Mouse (Mus musculus) embryonic fibroblast, embryonic 13.5 days (primary cell): Measurements from ENCODE around the gene Chmp6. TPM values are rescaled to one million over a fixed set of nuclear protein-coding genes. Genes with fewer than 3 reads are reported as not detected.

Source experiments
- H3K27ac ChIP-seq: 2 replicates; pipeline ENCODE4 v1.5.1; 2012; ENCODE audit warnings: low read length, control low read depth, inconsistent platforms; ENCODE audit not compliant: insufficient read depth
- H3K4me1 ChIP-seq: 2 replicates; pipeline ENCODE4 v1.6.1; 2011; ENCODE audit warnings: low read length; ENCODE audit not compliant: control insufficient read depth, insufficient read depth
- H3K4me3 ChIP-seq: 2 replicates; pipeline ENCODE4 v1.5.1; 2011; ENCODE audit warnings: mild to moderate bottlenecking, control low read depth, low read length; ENCODE audit not compliant: insufficient read depth
- CTCF ChIP-seq: IDR thresholded peaks from 2 replicates; pipeline ENCODE4 v1.5.1; 2011; ENCODE audit warnings: mild to moderate bottlenecking, control low read depth, low read length, moderate library complexity, borderline replicate concordance; ENCODE audit not compliant: insufficient read depth
- POLR2A ChIP-seq: IDR thresholded peaks from 2 replicates; pipeline ENCODE4 v1.6.1; 2011; ENCODE audit warnings: low read depth, mild to moderate bottlenecking, control low read depth, low read length, moderate library complexity
- polyA plus RNA-seq: library from polyadenylated mRNA; stranded (reverse); fragments of >200 nt; gene quantifications from 2 replicates; pipeline ENCODE4 v1.2.4, GENCODE M21; 2011; ENCODE audit warnings: low read depth; ENCODE audit not compliant: missing spikeins, insufficient read length

Chmp6 gene
- polyA plus RNA-seq, 1 experiment, result 30.3 TPM

- Histone ChIP-seq H3K4me3 (no peak overlapping the region), H3K4me1 (no peaks in the 10 kb centered on the region), H3K27ac (no peak overlapping the region)
- no peak for TF ChIP-seq CTCF
- TF ChIP-seq POLR2A, result no peak
Observed at GRCm38 (mm10) chr11:119889966-119890365, 23.3 kb upstream of the Chmp6 start.

- TF ChIP-seq CTCF, result no peak
- no peak for TF ChIP-seq POLR2A
- Histone ChIP-seq H3K4me1 (no peaks in the 10 kb centered on the region), H3K4me3 (no peak overlapping the region), H3K27ac (no peak overlapping the region)
Observed at GRCm38 (mm10) chr11:119891601-119892215, 21.5 kb upstream of the Chmp6 start.

- no peak for TF ChIP-seq CTCF
- TF ChIP-seq POLR2A, result no peak
- H3K4me1 ChIP-seq, result no peaks in the 10 kb centered on the region
Observed at GRCm38 (mm10) chr11:119893667-119894236, 19.5 kb upstream of the Chmp6 start.

GRCm38 (mm10) chr11:119894634-119895033, 18.6 kb upstream of the Chmp6 start:
- Histone ChIP-seq H3K27ac (no peak overlapping the region), H3K4me1 (no peaks in the 10 kb centered on the region), H3K4me3 (no peak overlapping the region)
- TF ChIP-seq POLR2A, result no peak
- TF ChIP-seq CTCF, result no peak

More at GRCm38 (mm10) chr11:119893667-119894236, 19.5 kb upstream of the Chmp6 start:
- Histone ChIP-seq H3K27ac (no peak overlapping the region), H3K4me3 (no peak overlapping the region)

- Histone ChIP-seq H3K4me3 (no peak overlapping the region), H3K27ac (no peak overlapping the region), H3K4me1 (no peaks in the 10 kb centered on the region)
- TF ChIP-seq POLR2A, result no peak
- TF ChIP-seq CTCF, result no peak
Observed at GRCm38 (mm10) chr11:119897041-119897440, 16.2 kb upstream of the Chmp6 start.

GRCm38 (mm10) chr11:119898976-119899375, 14.3 kb upstream of the Chmp6 start:
- TF ChIP-seq CTCF (no peak), POLR2A (no peak)

GRCm38 (mm10) chr11:119901174-119901573, 12.1 kb upstream of the Chmp6 start:
- no peaks in the 10 kb centered on the region for H3K4me1 ChIP-seq
- no peak overlapping the region for H3K4me3 ChIP-seq
- no peak for TF ChIP-seq CTCF
- no peak for TF ChIP-seq POLR2A
- no peak overlapping the region for H3K27ac ChIP-seq

More at GRCm38 (mm10) chr11:119898976-119899375, 14.3 kb upstream of the Chmp6 start:
- H3K4me3 ChIP-seq, result no peak overlapping the region
- H3K27ac ChIP-seq, result no peak overlapping the region
- H3K4me1 ChIP-seq, result no peaks in the 10 kb centered on the region

- Histone ChIP-seq H3K27ac (no peak overlapping the region), H3K4me1 (no peaks in the 10 kb centered on the region), H3K4me3 (no peak overlapping the region)
- TF ChIP-seq CTCF (no peak), POLR2A (no peak)
Observed at GRCm38 (mm10) chr11:119902891-119903290, 10.3 kb upstream of the Chmp6 start.

- no peak overlapping the region for H3K27ac ChIP-seq
- no peaks in the 10 kb centered on the region for H3K4me1 ChIP-seq
- H3K4me3 ChIP-seq, result no peak overlapping the region
- TF ChIP-seq CTCF (peak; percentile 97), POLR2A (no peak)
Observed at GRCm38 (mm10) chr11:119904621-119905286, 8.5 kb upstream of the Chmp6 start.

GRCm38 (mm10) chr11:119905794-119906193, 7.4 kb upstream of the Chmp6 start:
- no peak overlapping the region for H3K4me3 ChIP-seq
- H3K27ac ChIP-seq, result no peak overlapping the region
- H3K4me1 ChIP-seq, result no peaks in the 10 kb centered on the region
- no peak for TF ChIP-seq CTCF
- TF ChIP-seq POLR2A, result no peak
